Mouse (Mus musculus) CH12.LX (cell line): ENCODE measurements around the gene Fam222a. TPM values are rescaled to one million over a fixed set of nuclear protein-coding genes. Genes with fewer than 3 reads are reported as not detected.

Source experiments
- DNase-seq: peaks from one replicate; pipeline ENCODE4 v3.0.0-alpha.2; 2013; ENCODE audit errors: extremely low read depth
- H3K27ac ChIP-seq: 2 replicates; pipeline ENCODE4 v1.5.1; 2012; ENCODE audit warnings: low read depth, mild to moderate bottlenecking, control low read depth, moderate library complexity; ENCODE audit not compliant: insufficient read depth
- H3K27me3 ChIP-seq: replicated peaks from 2 replicates; pipeline ENCODE3; 2012; ENCODE audit warnings: inconsistent platforms
- H3K36me3 ChIP-seq, 2 experiments: replicated peaks in 1 of 2; 2 replicates each; pipeline versions ENCODE3 to v1.6.1; 2012; ENCODE audit warnings: inconsistent platforms in 1 of 2, low read length in 1 of 2, mild to moderate bottlenecking in 1 of 2, mixed read lengths in 1 of 2, moderate library complexity in 1 of 2; ENCODE audit not compliant: control insufficient read depth in 1 of 2, insufficient read depth in 1 of 2
- H3K4me1 ChIP-seq, 2 experiments: 2 replicates each; pipeline ENCODE4 v1.6.1; 2012; ENCODE audit warnings: inconsistent platforms in 1 of 2, moderate library complexity in 1 of 2; ENCODE audit not compliant: insufficient read depth in 2 of 2, control insufficient read depth in 1 of 2
- H3K4me2 ChIP-seq: 2 replicates; pipeline ENCODE4 v1.6.1; 2012; ENCODE audit warnings: low read depth, mild to moderate bottlenecking, control low read depth; ENCODE audit not compliant: poor library complexity, insufficient read depth, severe bottlenecking
- H3K4me3 ChIP-seq, 3 experiments: fragments of 150-350 bp in 1 of 3; sonication (generic) in 1 of 3; replicated peaks in 1 of 3; 2 replicates each; pipeline versions ENCODE3 to v1.5.1; 2011 to 2012; ENCODE audit warnings: low read depth in 2 of 3, low read length in 2 of 3, mild to moderate bottlenecking in 2 of 3, moderate library complexity in 2 of 3, control low read depth in 1 of 3, improper control_type of control experiment in 1 of 3, inconsistent platforms in 1 of 3, mixed read lengths in 1 of 3; ENCODE audit not compliant: poor library complexity in 1 of 3
- H3K79me2 ChIP-seq: replicated peaks from 2 replicates; pipeline ENCODE4 v1.6.1; 2012; ENCODE audit warnings: mild to moderate bottlenecking, moderate library complexity; ENCODE audit not compliant: control insufficient read depth, poor library complexity, insufficient read depth, severe bottlenecking; ENCODE audit errors: extremely low read depth
- H3K9ac ChIP-seq: 2 replicates; pipeline ENCODE4 v1.6.1; 2012; ENCODE audit warnings: low read depth, mild to moderate bottlenecking, control low read depth, moderate library complexity; ENCODE audit not compliant: insufficient read depth
- H3K9me3 ChIP-seq: replicated peaks from 2 replicates; pipeline ENCODE3; 2012; ENCODE audit warnings: low read length, inconsistent platforms, mixed read lengths
- E2F4 ChIP-seq: IDR thresholded peaks from 2 replicates; pipeline ENCODE4 v1.6.1; 2011; ENCODE audit warnings: low read depth, low read length, improper control_type of control experiment; ENCODE audit not compliant: insufficient replicate concordance
- EP300 ChIP-seq: IDR thresholded peaks from 2 replicates; pipeline ENCODE4 v1.6.1; 2011; ENCODE audit warnings: low read length, improper control_type of control experiment
- GABPA ChIP-seq: IDR thresholded peaks from 2 replicates; pipeline ENCODE4 v1.6.1; 2012; ENCODE audit warnings: low read depth, low read length, improper control_type of control experiment, inconsistent platforms; ENCODE audit not compliant: insufficient replicate concordance
- IRF4 ChIP-seq: IDR thresholded peaks from 2 replicates; pipeline ENCODE4 v1.6.1; 2014; ENCODE audit warnings: low read depth, mild to moderate bottlenecking, inconsistent platforms, low read length, improper control_type of control experiment
- JUND ChIP-seq: conservative IDR thresholded peaks from 2 replicates; pipeline ENCODE4 v1.6.1; 2011; ENCODE audit warnings: low read depth, low read length, improper control_type of control experiment
- KAT2A ChIP-seq: IDR thresholded peaks from 2 replicates; pipeline ENCODE4 v1.6.1; 2012; ENCODE audit warnings: low read length, improper control_type of control experiment, inconsistent platforms; ENCODE audit not compliant: insufficient replicate concordance
- MAFK ChIP-seq: IDR thresholded peaks from 2 replicates; pipeline ENCODE4 v1.6.1; 2011; ENCODE audit warnings: low read length, improper control_type of control experiment; ENCODE audit not compliant: insufficient replicate concordance
- MAX ChIP-seq: IDR thresholded peaks from 2 replicates; pipeline ENCODE4 v1.6.1; 2011; ENCODE audit warnings: low read length, improper control_type of control experiment
- MEF2A ChIP-seq: IDR thresholded peaks from 2 replicates; pipeline ENCODE4 v1.6.1; 2014; ENCODE audit warnings: low read depth, mild to moderate bottlenecking, inconsistent platforms, low read length, improper control_type of control experiment, borderline replicate concordance
- MXI1 ChIP-seq: IDR thresholded peaks from 2 replicates; pipeline ENCODE4 v1.6.1; 2011; ENCODE audit warnings: mild to moderate bottlenecking, low read depth, low read length, improper control_type of control experiment
- MYC ChIP-seq: IDR thresholded peaks from 2 replicates; pipeline ENCODE4 v1.6.1; 2011; ENCODE audit warnings: low read depth, mild to moderate bottlenecking, improper control_type of control experiment, low read length
- NELFE ChIP-seq: IDR thresholded peaks from 2 replicates; pipeline ENCODE4 v1.6.1; 2011; ENCODE audit warnings: low read depth, low read length, improper control_type of control experiment
- NRF1 ChIP-seq: IDR thresholded peaks from 2 replicates; pipeline ENCODE4 v1.6.1; 2014; ENCODE audit warnings: low read depth, mild to moderate bottlenecking, inconsistent platforms, low read length, improper control_type of control experiment, moderate library complexity
- RAD21 ChIP-seq: IDR thresholded peaks from 2 replicates; pipeline ENCODE4 v1.6.1; 2011; ENCODE audit warnings: low read depth, mild to moderate bottlenecking, low read length, improper control_type of control experiment, moderate library complexity
- SIN3A ChIP-seq: IDR thresholded peaks from 2 replicates; pipeline ENCODE4 v1.6.1; 2012; ENCODE audit warnings: low read length, improper control_type of control experiment, inconsistent platforms
- SMC3 ChIP-seq: IDR thresholded peaks from 2 replicates; pipeline ENCODE4 v1.6.1; 2011; ENCODE audit warnings: low read depth, low read length, improper control_type of control experiment
- TBP ChIP-seq: conservative IDR thresholded peaks from 2 replicates; pipeline ENCODE4 v1.6.1; 2011; ENCODE audit warnings: low read depth, low read length, improper control_type of control experiment
- TCF12 ChIP-seq: IDR thresholded peaks from 2 replicates; pipeline ENCODE4 v1.6.1; 2014; ENCODE audit warnings: low read depth, mild to moderate bottlenecking, inconsistent platforms, low read length, improper control_type of control experiment
- USF1 ChIP-seq: IDR thresholded peaks from 2 replicates; pipeline ENCODE4 v1.6.1; 2014; ENCODE audit warnings: low read depth, mild to moderate bottlenecking, inconsistent platforms, low read length, improper control_type of control experiment
- ZC3H11A ChIP-seq: IDR thresholded peaks from 2 replicates; pipeline ENCODE4 v1.6.1; 2012; ENCODE audit warnings: low read depth, mild to moderate bottlenecking, inconsistent platforms, low read length, improper control_type of control experiment
- ZNF384 ChIP-seq: IDR thresholded peaks from 2 replicates; pipeline ENCODE4 v1.6.1; 2012; ENCODE audit warnings: low read depth, low read length, improper control_type of control experiment, inconsistent platforms
- dilution Hi-C: fragments of 300-500 bp; cut with MboI; formaldehyde crosslinking; loops from 2 replicates; pipeline ENCODE4 v1.14.3; 2020; ENCODE audit warnings: low sequenced_read_pairs; ENCODE audit not compliant: extremely low pct_unique_long_range_greater_than_20kb, extremely low pct_ligation_motif_present
- in situ Hi-C: fragments of 300-500 bp; cut with MboI; formaldehyde crosslinking; loops from 3 replicates; pipeline ENCODE4 v1.14.3; 2019; ENCODE audit warnings: low sequenced_read_pairs, low pct_ligation_motif_present, low pct_unique_long_range_greater_than_20kb, mixed read lengths
- polyA plus RNA-seq: library from polyadenylated mRNA; unstranded; fragments of >175 nt; gene quantifications from 2 replicates; pipeline ENCODE4 v1.2.1, GENCODE M21; 2012; ENCODE audit warnings: low read depth; ENCODE audit not compliant: insufficient read length
- total RNA-seq, 2 experiments: library from RNA; depleted of rRNA; stranded (reverse); fragments of 300-350 nt in 1 of 2; fragments of >200 nt in 1 of 2; gene quantifications; 2 replicates each; pipeline ENCODE4 v1.2.3; 2012 to 2014

Gene Fam222a
- total and polyA plus RNA-seq, 3 experiments, result 0.13 TPM; not detected in 2

DNA sequence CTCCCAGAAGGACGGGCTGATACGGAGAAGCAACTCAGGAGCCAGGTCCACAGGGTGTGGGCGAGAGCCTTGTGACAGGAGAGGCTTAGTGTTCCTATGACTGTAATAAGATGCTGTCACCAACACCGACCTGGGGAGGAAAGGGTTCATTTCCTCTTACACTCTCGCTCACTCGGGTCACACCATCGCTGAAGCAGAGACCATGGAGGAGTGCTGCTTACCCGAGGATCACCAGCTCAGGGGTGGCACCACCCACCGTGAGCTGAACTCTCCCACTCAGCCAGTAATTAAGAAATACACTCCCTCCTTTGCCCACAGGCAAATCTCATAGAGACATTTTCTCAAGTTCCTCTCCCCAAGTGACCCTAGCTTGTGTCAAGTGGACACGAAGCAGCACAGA lies 20.6 kb downstream of the Fam222a start:
- H3K9ac ChIP-seq, result no peak overlapping the region
- peaks cover 67% of the 10 kb centered on the region for H3K27me3 ChIP-seq
- H3K4me3 ChIP-seq, result no peak overlapping the region
- no peak overlapping the region for H3K27ac ChIP-seq
- TF ChIP-seq GABPA (no peak), RAD21 (no peak), MEF2A (no peak), KAT2A (no peak), EP300 (no peak), ZC3H11A (no peak), ZNF384 (no peak), MYC (no peak), MXI1 (no peak; the same call in 1 of the 2 replicates), USF1 (no peak), TCF12 (no peak), MAFK (no peak), TBP (no peak), NELFE (no peak), NRF1 (no peak)
- no peaks in the 10 kb centered on the region for H3K79me2 ChIP-seq
- no peak overlapping the region for H3K4me2 ChIP-seq
- no peaks in the 10 kb centered on the region for H3K9me3 ChIP-seq
- peaks cover 9 to 28% of the 10 kb centered on the region in 2 experiments for H3K4me1 ChIP-seq
- DNase-seq, result no peak
- in situ Hi-C loops, result no loop called here
- no peaks in the 10 kb centered on the region for H3K36me3 ChIP-seq
- dilution Hi-C loops, result no loop called here

- no peak for DNase-seq
- peaks cover 9 to 30% of the 10 kb centered on the region in 2 experiments for H3K4me1 ChIP-seq
- dilution Hi-C loops, result no loop called here
Measured at GRCm38 (mm10) chr5:114589026-114589425, 21.2 kb downstream of the Fam222a start.

More at GRCm38 (mm10) chr5:114589026-114589425, 21.2 kb downstream of the Fam222a start:
- Histone ChIP-seq H3K79me2 (no peaks in the 10 kb centered on the region), H3K27me3 (peaks cover 61% of the 10 kb centered on the region), H3K4me3 (no peak overlapping the region), H3K9me3 (no peaks in the 10 kb centered on the region)
- in situ Hi-C loops, result no loop called here
- no peak for TF ChIP-seq SIN3A
- TF ChIP-seq E2F4, result no peak
- TF ChIP-seq GABPA, result no peak
- no peak for TF ChIP-seq MAX
- TF ChIP-seq IRF4, result no peak
- no peak for TF ChIP-seq SMC3
- no peak for TF ChIP-seq JUND
- no peak for TF ChIP-seq TBP
- no peak for TF ChIP-seq MAFK
- TF ChIP-seq EP300, result no peak
- TF ChIP-seq, all 38 proteins: peak for 0
- H3K27ac ChIP-seq, result no peak overlapping the region
- no peak overlapping the region for H3K4me2 ChIP-seq
- no peaks in the 10 kb centered on the region for H3K36me3 ChIP-seq
- H3K9ac ChIP-seq, result no peak overlapping the region
